Mouse (Mus musculus): ENCODE results near the gene AW549877.

- TF ChIP-seq CTCF (IDR thresholded peaks at IDR 0.05; ENCODE audit: low read depth) (no peak), EP300 (IDR thresholded peaks at IDR 0.05; ENCODE audit: low read depth) (no peak)
These were observed 33.4 kb upstream of the AW549877 start for GRCm38 (mm10) chr15:4028960-4029359.

Measured in liver, embryonic 14.5 days (tissue).